Mouse (Mus musculus): ENCODE measurements around the gene Adar. TPM values are rescaled to one million over a fixed set of nuclear protein-coding genes. Genes with fewer than 3 reads are reported as not detected.
"Not testable (repeated sequence)": the region's sequence is repeated elsewhere in the genome, so short reads cannot be mapped to it uniquely, and the experiment has no call there.

Gene Adar
- polyA plus RNA-seq, 3 experiments from 2014 or later = 48.4 to 57.6 (median 56.6) TPM

- ATAC-seq = no peak
These were observed 83.7 kb downstream of the Adar start for GRCm38 (mm10) chr3:89798518-89798917.

DNA sequence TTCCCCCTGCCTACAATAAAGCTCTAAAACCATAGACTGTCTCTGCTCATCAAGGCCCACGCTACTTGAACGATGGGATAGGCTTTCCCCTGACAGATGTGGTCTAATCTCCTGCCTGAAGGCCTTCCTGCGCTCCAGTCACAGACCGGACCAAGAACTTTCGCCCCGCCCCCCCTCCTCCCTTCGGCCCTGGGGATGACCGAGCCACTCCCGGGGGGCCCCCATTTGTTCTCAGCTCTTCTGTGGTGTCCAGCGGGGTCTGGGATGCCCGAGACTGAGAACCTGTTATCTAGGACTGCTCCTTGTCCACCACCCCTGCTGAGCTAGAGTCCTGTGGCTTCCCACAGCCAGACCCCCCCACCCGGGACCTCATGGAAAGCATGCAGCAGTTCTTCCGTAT, 84.7 kb downstream of the Adar start:
- ATAC-seq = no peak

GRCm38 (mm10) chr3:89800078-89800477, 85.3 kb downstream of the Adar start:
- not testable (repeated sequence) for ATAC-seq

GRCm38 (mm10) chr3:89800774-89801506, 86.1 kb downstream of the Adar start:
- ATAC-seq = peak; percentile 54

GRCm38 (mm10) chr3:89801507-89801847, 86.7 kb downstream of the Adar start:
- ATAC-seq = peak; percentile 99

DNA sequence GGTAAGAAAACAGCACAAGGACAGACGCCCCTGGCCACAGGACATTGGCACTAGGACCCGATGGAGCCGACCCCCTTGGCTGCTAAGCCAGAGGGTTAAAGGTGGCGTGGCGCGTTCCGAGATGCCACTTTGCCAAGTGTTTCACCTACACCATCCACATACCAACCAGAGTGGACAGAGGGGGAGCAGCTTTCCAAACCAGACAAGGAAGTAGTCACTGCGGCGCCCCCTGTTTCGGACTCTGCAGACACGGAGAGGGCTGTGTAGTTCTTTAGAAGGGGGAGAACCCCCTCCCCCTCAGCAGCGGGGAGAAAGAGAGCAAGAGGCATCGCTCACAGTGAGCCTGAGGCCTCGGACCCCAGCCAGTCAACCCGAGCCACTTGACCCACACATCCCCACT, 88.1 kb downstream of the Adar start:
- ATAC-seq = no peak

Other genes starting within 250 kb of the Adar start
- not detected for gene Kcnn3, start 194.9 kb upstream of the Adar start, polyA plus RNA-seq (2017; shearing (Covaris generic))
- gene Chrnb2, start 49.6 kb downstream of the Adar start, polyA plus RNA-seq (2017; shearing (Covaris generic)) = 1 to 10 TPM; 1.2 to 2.4 (median 1.9) TPM
- 10 to 100 TPM; 12.9 to 18.9 (median 16.5) TPM for gene Ube2q1, start 58.6 kb downstream of the Adar start, polyA plus RNA-seq (2017; shearing (Covaris generic))
- 10 to 100 TPM in 1 of 3 experiments, 1 to 10 TPM in 2; 3.3 to 10.1 (median 9.1) TPM for gene She, start 116.3 kb downstream of the Adar start, polyA plus RNA-seq (2017; shearing (Covaris generic))
- gene Il6ra, start 198.2 kb downstream of the Adar start, polyA plus RNA-seq (2017; shearing (Covaris generic)) = 10 to 100 TPM in 2 of 3 experiments, 1 to 10 TPM in 1; 4.6 to 23.5 (median 19.0) TPM
- gene Atp8b2, start 248.5 kb downstream of the Adar start, polyA plus RNA-seq (2017; shearing (Covaris generic)) = 10 to 100 TPM; 21.8 to 24.1 (median 22.9) TPM